Mouse (Mus musculus): ENCODE measurements at regions not wholly inside any gene's neighbourhood (a gene's known extent, or its start where the extent isn't known, plus 50 kb on each side); places are given as distances from the start of the nearest gene placed in this dataset.

- no peak for DNase-seq (ENCODE audit: low read depth)
Measured at GRCm38 (mm10) chr1:61273843-61274242, 296.1 kb downstream of the Icos start.

DNA sequence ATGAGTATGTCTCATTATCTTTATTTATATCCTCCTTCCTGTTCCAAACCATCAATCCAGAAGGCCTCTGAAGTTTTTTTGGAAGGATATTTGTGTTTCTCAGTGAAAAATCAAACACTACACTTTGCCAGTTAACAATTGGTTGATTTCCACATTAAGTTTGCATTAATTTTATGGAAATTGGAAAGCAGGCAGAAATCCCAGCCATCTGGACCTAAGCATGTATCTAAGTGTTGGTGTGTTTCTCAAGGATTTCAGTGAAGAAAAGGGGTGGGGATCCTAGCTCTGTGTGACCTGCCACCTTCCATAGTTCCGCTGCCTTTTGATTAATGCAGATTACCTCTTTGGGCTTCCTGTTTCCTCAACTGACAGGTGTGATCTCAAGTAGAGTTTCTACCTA lies 296.5 kb downstream of the Icos start:
- DNase-seq (ENCODE audit: low read depth) = no peak

GRCm38 (mm10) chr1:61277170-61277710 lies 299.5 kb downstream of the Icos start:
- DNase-seq (ENCODE audit: low read depth) = no peak

DNA sequence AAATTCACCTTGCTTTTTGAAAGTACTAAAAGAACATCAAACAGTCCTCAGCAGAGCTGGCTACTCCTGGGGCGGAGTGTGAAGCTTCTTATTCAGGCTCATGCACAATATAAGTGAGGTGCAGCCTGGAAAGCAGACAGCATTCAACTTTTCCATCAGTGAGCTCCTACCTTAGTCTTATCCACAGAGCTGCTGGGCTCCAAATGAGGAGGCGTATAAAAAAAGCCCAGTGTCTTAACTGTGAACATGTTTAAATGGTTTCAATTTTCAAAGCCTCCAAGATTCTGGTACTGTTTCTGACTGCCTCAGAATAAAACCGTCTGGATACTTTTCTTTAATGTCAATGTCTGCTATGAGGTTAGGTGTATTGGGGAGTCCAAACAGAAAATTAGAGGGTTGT lies 310.5 kb downstream of the Icos start:
- no peak for DNase-seq (ENCODE audit: low read depth)

DNA sequence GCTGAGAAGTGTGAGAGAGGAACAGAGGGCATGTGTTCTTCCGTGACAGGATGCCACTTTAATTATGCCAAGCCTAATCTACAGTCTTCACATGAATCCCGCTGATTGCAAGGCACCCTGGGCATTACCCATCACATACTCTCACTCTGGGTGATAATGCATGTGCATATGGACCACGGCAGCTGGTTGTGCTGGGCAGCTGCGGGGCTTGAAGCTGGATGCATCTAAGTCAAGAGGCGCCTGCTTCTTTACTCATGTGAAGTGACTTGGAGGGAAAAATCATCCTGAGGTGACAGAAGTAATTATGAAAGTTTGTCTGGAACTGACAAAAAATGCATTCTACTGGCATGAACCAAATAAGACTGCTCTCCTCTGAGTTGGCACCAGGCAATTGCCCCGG lies 311.2 kb downstream of the Icos start:
- no peak for DNase-seq (ENCODE audit: low read depth)

GRCm38 (mm10) chr1:61289552-61289951 lies 311.8 kb downstream of the Icos start:
- DNase-seq (ENCODE audit: low read depth) = no peak

GRCm38 (mm10) chr1:61293106-61293505 lies 315.4 kb downstream of the Icos start:
- DNase-seq (ENCODE audit: low read depth) = no peak

- DNase-seq (ENCODE audit: low read depth) = no peak
Measured at GRCm38 (mm10) chr1:61295219-61295618, 317.5 kb downstream of the Icos start.

DNA sequence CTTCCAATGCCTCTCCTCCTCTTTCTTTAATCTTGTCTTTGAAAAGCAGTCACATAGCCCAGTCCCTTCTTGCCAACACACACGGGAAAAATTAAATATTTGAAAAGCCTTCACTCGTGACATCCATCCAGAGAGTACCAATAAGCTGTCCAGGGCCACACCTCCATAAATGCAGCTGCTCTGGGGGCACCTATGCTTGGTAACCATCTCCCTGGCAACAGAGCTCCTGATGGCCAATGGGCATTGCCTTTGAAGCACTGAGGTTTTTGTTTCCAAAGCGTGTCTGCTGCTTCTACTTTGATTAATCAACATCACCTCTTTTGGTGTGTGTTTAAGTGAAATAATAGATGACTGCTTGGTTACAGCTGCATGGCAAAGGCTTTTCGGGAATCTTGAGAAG lies 319.1 kb downstream of the Icos start:
- DNase-seq (ENCODE audit: low read depth) = no peak

- DNase-seq (ENCODE audit: low read depth) = no peak
Measured at GRCm38 (mm10) chr1:61297361-61297760, 319.6 kb downstream of the Icos start.

DNA sequence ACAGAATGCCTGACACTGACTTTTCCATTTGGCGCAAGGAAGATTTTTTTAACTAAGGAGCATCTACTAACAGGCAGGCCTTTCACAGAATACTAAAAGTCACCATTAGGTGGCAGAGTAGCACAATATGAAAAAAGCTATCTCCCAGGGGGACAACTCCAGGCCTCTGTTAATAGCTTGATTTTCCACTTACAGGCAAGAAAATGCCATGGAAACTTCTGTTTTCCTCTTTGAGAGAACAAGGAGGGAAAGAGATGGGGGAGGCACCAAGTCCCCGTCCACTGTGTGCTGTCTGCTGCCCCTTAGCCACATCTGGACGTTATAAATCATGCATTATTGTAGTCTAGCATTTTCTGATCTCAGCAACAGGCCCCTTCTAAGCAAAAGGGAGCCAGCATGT lies 320.3 kb downstream of the Icos start:
- DNase-seq (ENCODE audit: low read depth) = peak; percentile 7

- no peak for DNase-seq (ENCODE audit: low read depth)
Measured at GRCm38 (mm10) chr1:61298779-61299178, 321.1 kb downstream of the Icos start.

DNA sequence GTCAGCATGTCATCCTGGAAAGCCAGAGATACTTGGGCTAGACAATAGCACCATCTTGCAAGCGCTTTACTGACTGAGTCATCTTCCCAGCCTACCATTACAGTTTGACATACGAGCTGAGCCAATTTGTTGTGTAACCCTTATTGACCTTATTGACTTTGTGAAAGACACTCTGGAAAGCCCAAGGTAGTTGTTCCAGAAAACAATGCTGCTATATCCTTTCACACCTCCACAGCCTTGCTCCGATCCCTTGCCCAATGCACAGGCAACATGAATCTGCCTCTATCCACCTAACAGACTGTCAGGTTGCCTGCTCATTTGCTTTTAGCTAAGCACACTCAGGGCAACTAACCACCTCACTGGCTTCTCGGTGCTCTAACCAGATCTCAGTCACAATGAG lies 322.8 kb downstream of the Icos start:
- DNase-seq (ENCODE audit: low read depth) = no peak

DNA sequence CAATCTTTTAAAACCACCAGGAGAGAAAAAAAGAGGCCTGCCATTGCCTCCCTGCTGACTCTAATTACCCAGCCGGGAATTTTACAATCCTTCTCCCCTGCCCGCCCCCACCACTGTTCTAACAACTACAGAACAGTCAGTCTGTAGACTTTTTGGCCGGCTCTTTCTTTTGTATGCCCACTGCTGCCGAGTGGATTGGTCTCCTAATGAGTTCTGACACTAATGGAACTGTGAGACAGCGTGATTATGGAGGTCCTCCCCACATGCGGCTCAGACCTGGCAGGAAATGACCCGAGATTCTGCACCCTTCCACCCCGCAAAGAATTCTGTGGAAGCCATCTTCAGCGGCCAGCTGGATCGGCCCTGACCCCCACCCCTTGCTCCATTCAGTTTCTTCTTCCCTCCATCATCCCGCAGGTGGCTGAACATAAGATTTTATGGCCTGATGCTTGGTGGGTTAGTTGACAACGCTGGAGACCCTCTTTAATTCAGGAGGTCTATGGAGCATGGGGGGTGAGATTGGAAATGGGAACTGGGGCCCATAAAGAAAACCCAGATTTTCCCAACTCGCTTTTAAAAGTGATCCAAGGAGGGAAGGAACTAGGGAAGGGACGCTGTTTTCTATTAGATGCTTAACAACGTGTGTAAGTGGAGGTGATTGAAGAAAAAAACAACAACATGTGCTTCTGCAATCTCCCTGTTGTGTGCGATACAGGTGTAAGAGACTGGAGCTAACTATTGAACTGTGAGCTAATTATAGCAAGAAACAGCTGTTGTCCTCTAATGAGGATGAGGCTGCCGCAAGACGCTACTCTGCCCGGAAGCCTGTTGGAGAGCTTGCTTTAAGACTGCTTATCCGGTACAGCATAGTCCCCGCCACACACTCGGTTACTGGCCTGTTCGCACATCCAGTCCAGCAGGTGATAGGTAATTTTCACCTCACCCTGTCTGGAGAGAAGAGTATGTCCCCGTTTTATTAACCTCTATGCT lies 323.6 kb downstream of the Icos start:
- DNase-seq (ENCODE audit: low read depth) = no peak

DNA sequence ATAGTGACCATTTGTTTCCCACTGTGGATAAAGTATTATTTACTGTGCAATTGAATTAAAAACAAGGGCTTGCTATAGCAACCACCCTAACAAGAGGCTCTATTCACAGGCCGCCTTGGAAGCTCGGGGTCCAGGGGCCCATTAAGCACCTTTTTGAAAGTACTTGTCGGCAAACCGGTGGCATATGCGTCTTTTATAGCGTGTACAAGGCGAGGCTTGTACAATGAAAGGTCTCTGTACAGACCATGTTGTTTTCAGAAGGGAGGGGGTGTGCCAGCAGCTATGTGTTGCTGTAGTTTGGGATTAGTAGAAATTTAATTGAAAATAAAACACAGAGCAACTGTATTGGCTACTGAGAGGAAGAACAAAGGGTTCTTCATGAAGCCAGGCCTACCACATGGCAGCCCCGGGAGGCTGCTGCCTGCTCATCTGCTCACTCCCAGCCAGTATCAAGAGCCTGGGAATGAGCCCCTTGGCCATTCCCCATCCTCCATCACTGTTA lies 324.9 kb downstream of the Icos start:
- DNase-seq (ENCODE audit: low read depth) = no peak

DNA sequence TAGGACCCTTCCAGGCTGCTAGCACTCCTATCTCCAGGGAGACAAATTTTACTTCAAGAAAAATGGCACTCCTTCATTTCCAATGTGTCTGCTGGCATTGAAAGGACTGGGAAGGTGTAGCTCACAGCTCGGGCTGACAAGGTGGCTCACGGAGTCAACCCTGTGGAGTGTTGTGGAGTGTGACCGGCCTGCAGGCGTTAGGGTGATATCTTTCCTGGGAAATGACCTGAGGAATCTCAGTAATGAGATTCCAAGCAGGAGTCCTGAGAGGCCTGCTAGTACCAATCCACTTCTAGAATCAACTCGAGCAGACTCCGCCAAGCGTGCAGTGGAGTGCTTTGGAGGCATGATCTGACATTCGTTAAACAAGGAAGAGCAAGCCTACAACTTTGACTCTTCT lies 328.6 kb downstream of the Icos start:
- DNase-seq (ENCODE audit: low read depth) = no peak

GRCm38 (mm10) chr1:61309563-61309962 lies 329.1 kb upstream of the Pard3b start:
- DNase-seq (ENCODE audit: low read depth) = no peak

- DNase-seq (ENCODE audit: low read depth) = no peak
Measured at GRCm38 (mm10) chr1:61310063-61310760, 328.4 kb upstream of the Pard3b start.

DNA sequence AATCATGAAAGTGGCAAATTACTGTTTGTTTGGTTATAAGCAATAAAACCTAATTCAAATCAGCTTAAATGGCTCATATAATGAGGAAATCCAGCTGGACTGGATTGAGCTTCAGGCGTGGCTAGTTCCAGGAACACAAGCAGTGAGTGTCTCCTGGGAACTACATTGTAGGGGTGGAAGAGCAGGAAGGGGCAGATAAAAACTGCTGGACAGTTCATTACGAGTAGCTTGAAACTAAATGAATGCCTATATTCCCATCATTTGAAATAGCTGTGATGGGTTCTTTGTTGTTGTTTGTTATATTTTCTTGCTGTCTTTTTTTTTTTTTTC lies 327.9 kb upstream of the Pard3b start:
- no peak for DNase-seq (ENCODE audit: low read depth)

DNA sequence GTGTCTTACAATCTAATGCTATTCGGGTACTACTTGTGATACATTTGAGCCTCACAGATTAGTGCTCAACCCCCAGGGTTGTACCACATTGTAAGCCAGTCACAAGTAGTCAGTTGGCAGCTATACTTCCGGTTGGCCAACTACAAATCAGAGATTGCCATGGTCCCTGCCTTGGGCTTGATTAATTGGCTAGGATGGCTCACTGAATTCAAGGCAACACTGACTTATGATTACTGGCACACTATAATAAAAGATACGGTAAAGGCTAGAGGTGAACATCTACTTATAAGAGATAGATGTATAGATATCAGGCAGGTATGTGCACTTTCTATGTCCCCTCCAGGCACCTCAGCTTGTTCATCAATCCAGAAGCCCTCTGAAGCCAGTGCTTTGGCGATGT lies 325.4 kb upstream of the Pard3b start:
- DNase-seq (ENCODE audit: low read depth) = no peak

GRCm38 (mm10) chr1:61316261-61316660 lies 322.4 kb upstream of the Pard3b start:
- DNase-seq (ENCODE audit: low read depth) = no peak

DNA sequence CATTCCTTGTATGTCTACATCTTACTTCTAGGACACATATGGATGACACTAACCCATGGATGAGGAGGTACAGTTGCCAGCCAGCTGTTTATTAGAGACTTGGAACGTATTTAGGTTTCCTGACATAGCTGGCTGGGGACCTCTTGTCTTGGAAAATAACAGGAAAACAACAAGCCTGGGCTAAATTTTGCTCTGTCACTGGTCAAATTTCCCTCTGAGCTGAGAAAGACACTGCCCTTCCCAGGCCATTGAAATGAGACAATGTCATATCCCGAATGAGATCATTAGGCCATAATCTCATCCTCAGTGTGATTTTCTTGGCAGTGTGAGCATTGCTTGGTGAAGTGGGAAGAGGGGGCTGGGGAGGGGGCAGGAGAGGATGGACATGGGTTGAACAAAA lies 321.9 kb upstream of the Pard3b start:
- no peak for DNase-seq (ENCODE audit: low read depth)

- no peak for DNase-seq (ENCODE audit: low read depth)
Measured at GRCm38 (mm10) chr1:61318042-61318441, 320.6 kb upstream of the Pard3b start.

Measured in naive thymus-derived CD4-positive, alpha-beta T cell, adult 2 months (primary cell).